Mouse (Mus musculus) v-Abl transformed pro-B cells (cell line): ENCODE measurements around the gene Srgap2.
"Not testable (repeated sequence)": the region's sequence is repeated elsewhere in the genome, so short reads cannot be mapped to it uniquely, and the experiment has no call there.

ENCODE experiments used
- in situ Hi-C, 2 experiments: fragments of 400-800 bp; cut with MboI; formaldehyde crosslinking; loops; one replicate each; pipeline ENCODE4 v1.15.1; 2025; ENCODE audit not compliant: unreplicated experiment in 2 of 2

Gene Srgap2

GRCm38 (mm10) chr1:131360800-131361199 is 166.4 kb downstream of the Srgap2 start:
- in situ Hi-C loops: loop anchor here (5.0 kb wide), 1 partner anchor 192 kb away; no protein-coding TSS in a partner anchor

- in situ Hi-C loops: loop anchor here (5.0 kb wide), 1 partner anchor 193 kb away; no protein-coding TSS in a partner anchor
Measured at GRCm38 (mm10) chr1:131359609-131360008, 167.5 kb downstream of the Srgap2 start.

- in situ Hi-C loops: no loop called here
Measured at GRCm38 (mm10) chr1:131357213-131357612, 169.9 kb downstream of the Srgap2 start.

GRCm38 (mm10) chr1:131351436-131351835 is 175.7 kb downstream of the Srgap2 start:
- in situ Hi-C loops: no loop called here

- in situ Hi-C loops: no loop called here
Measured at GRCm38 (mm10) chr1:131349993-131350510, 177.1 kb downstream of the Srgap2 start.

GRCm38 (mm10) chr1:131347708-131348107 is 179.4 kb downstream of the Srgap2 start:
- in situ Hi-C loops: no loop called here

GRCm38 (mm10) chr1:131346916-131347555 is 180.1 kb downstream of the Srgap2 start:
- in situ Hi-C loops: no loop called here

GRCm38 (mm10) chr1:131345422-131346419 is 181.4 kb downstream of the Srgap2 start:
- in situ Hi-C loops: no loop called here

GRCm38 (mm10) chr1:131344691-131345090 is 182.5 kb downstream of the Srgap2 start:
- in situ Hi-C loops: no loop called here

- in situ Hi-C loops: no loop called here
Measured at GRCm38 (mm10) chr1:131336017-131336416, 191.1 kb downstream of the Srgap2 start.

- in situ Hi-C loops: no loop called here
Measured at GRCm38 (mm10) chr1:131335604-131336003, 191.5 kb downstream of the Srgap2 start.

GRCm38 (mm10) chr1:131331180-131331579 is 196.0 kb downstream of the Srgap2 start:
- in situ Hi-C loops: no loop called here

GRCm38 (mm10) chr1:131329093-131329492 is 198.1 kb downstream of the Srgap2 start:
- in situ Hi-C loops: not testable (repeated sequence)

GRCm38 (mm10) chr1:131327167-131327566 is 200.0 kb downstream of the Srgap2 start:
- in situ Hi-C loops: no loop called here

GRCm38 (mm10) chr1:131324816-131325463 is 202.2 kb downstream of the Srgap2 start:
- in situ Hi-C loops: no loop called here

GRCm38 (mm10) chr1:131319598-131320330 is 207.4 kb downstream of the Srgap2 start:
- in situ Hi-C loops: no loop called here

GRCm38 (mm10) chr1:131318397-131318796 is 208.8 kb downstream of the Srgap2 start:
- in situ Hi-C loops: no loop called here

- in situ Hi-C loops: no loop called here
Measured at GRCm38 (mm10) chr1:131317625-131318024, 209.5 kb downstream of the Srgap2 start.

GRCm38 (mm10) chr1:131311284-131311683 is 215.9 kb downstream of the Srgap2 start:
- in situ Hi-C loops: no loop called here

GRCm38 (mm10) chr1:131310237-131310818 is 216.8 kb downstream of the Srgap2 start:
- in situ Hi-C loops: no loop called here
